Mouse (Mus musculus): ENCODE data around the gene Cenpi. TPM values are rescaled to one million over a fixed set of nuclear protein-coding genes. Genes with fewer than 3 reads are reported as not detected.

The Cenpi gene
- polyA plus RNA-seq, 1 experiment from 2014 or later = 4.3 TPM

GRCm38 (mm10) chrX:134342735-134343134 is 34.9 kb downstream of the Cenpi start:
- H3K27ac ChIP-seq = no peak overlapping the region
- H3K4me1 ChIP-seq (replicated peaks; ENCODE audit: control insufficient read depth, insufficient read depth, low read length) = no peaks in the 10 kb centered on the region
- H3K9me3 ChIP-seq (ENCODE audit: control insufficient read depth, low read length) = no peaks in the 10 kb centered on the region
- 93% methylated on average over 2 of the region's 2 CpGs for WGBS
- no peak overlapping the region for H3K4me2 ChIP-seq (replicated peaks)
- no peaks in the 10 kb centered on the region for H3K27me3 ChIP-seq (ENCODE audit: control insufficient read depth, insufficient read depth, low read length)
- no peak overlapping the region for H3K4me3 ChIP-seq (replicated peaks; ENCODE audit: low read length)
- H3K36me3 ChIP-seq (replicated peaks; ENCODE audit: control insufficient read depth, insufficient read depth) = no peaks in the 10 kb centered on the region
- no peak for DNase-seq (ENCODE audit: low spot score)
- ATAC-seq (ENCODE audit: low FRiP score) = no peak
- H3K9ac ChIP-seq = no peak overlapping the region

GRCm38 (mm10) chrX:134350205-134350604 is 42.3 kb downstream of the Cenpi start:
- 95% methylated on average over 6 of the region's 6 CpGs for WGBS

GRCm38 (mm10) chrX:134353848-134354247 is 46.0 kb downstream of the Cenpi start:
- Histone ChIP-seq H3K4me2 (replicated peaks) (no peak overlapping the region), H3K27ac (no peak overlapping the region), H3K4me3 (replicated peaks; ENCODE audit: low read length) (no peak overlapping the region), H3K9me3 (ENCODE audit: control insufficient read depth, low read length) (no peaks in the 10 kb centered on the region), H3K4me1 (replicated peaks; ENCODE audit: control insufficient read depth, insufficient read depth, low read length) (no peaks in the 10 kb centered on the region), H3K9ac (no peak overlapping the region), H3K27me3 (ENCODE audit: control insufficient read depth, insufficient read depth, low read length) (no peaks in the 10 kb centered on the region; the same call in 1 of the 2 replicates), H3K36me3 (replicated peaks; ENCODE audit: control insufficient read depth, insufficient read depth) (no peaks in the 10 kb centered on the region)
- DNase-seq (ENCODE audit: low spot score) (no peak), ATAC-seq (ENCODE audit: low FRiP score) (no peak)

More at GRCm38 (mm10) chrX:134350205-134350604, 42.3 kb downstream of the Cenpi start:
- ATAC-seq (ENCODE audit: low FRiP score) (no peak), DNase-seq (ENCODE audit: low spot score) (no peak)
- Histone ChIP-seq H3K36me3 (replicated peaks; ENCODE audit: control insufficient read depth, insufficient read depth) (no peaks in the 10 kb centered on the region), H3K9me3 (ENCODE audit: control insufficient read depth, low read length) (no peaks in the 10 kb centered on the region), H3K27me3 (ENCODE audit: control insufficient read depth, insufficient read depth, low read length) (no peaks in the 10 kb centered on the region), H3K4me3 (replicated peaks; ENCODE audit: low read length) (no peak overlapping the region), H3K4me2 (replicated peaks) (no peak overlapping the region), H3K4me1 (replicated peaks; ENCODE audit: control insufficient read depth, insufficient read depth, low read length) (no peaks in the 10 kb centered on the region), H3K27ac (no peak overlapping the region), H3K9ac (no peak overlapping the region)

- Histone ChIP-seq H3K4me1 (replicated peaks; ENCODE audit: control insufficient read depth, insufficient read depth, low read length) (no peaks in the 10 kb centered on the region), H3K36me3 (replicated peaks; ENCODE audit: control insufficient read depth, insufficient read depth) (no peaks in the 10 kb centered on the region), H3K9me3 (ENCODE audit: control insufficient read depth, low read length) (no peaks in the 10 kb centered on the region), H3K27me3 (ENCODE audit: control insufficient read depth, insufficient read depth, low read length) (no peaks in the 10 kb centered on the region; the same call in 1 of the 2 replicates), H3K9ac (no peak overlapping the region), H3K4me2 (replicated peaks) (no peak overlapping the region), H3K4me3 (replicated peaks; ENCODE audit: low read length) (no peak overlapping the region), H3K27ac (no peak overlapping the region)
- DNase-seq (ENCODE audit: low spot score) (no peak), ATAC-seq (ENCODE audit: low FRiP score) (no peak)
- 83% methylated on average over 4 of the region's 4 CpGs for WGBS
These were observed 51.5 kb downstream of the Cenpi start for GRCm38 (mm10) chrX:134359336-134359735.

GRCm38 (mm10) chrX:134362156-134362555 is 54.3 kb downstream of the Cenpi start:
- no peak for ATAC-seq (ENCODE audit: low FRiP score)
- Histone ChIP-seq H3K9ac (no peak overlapping the region), H3K36me3 (replicated peaks; ENCODE audit: control insufficient read depth, insufficient read depth) (no peaks in the 10 kb centered on the region), H3K27ac (no peak overlapping the region), H3K4me2 (replicated peaks) (no peak overlapping the region), H3K4me3 (replicated peaks; ENCODE audit: low read length) (no peak overlapping the region), H3K27me3 (ENCODE audit: control insufficient read depth, insufficient read depth, low read length) (no peaks in the 10 kb centered on the region; the same call in 1 of the 2 replicates), H3K9me3 (ENCODE audit: control insufficient read depth, low read length) (no peaks in the 10 kb centered on the region), H3K4me1 (replicated peaks; ENCODE audit: control insufficient read depth, insufficient read depth, low read length) (no peaks in the 10 kb centered on the region)
- WGBS = 92% methylated on average over 4 of the region's 4 CpGs
- no peak for DNase-seq (ENCODE audit: low spot score)

- DNase-seq (ENCODE audit: low spot score) (no peak), ATAC-seq (ENCODE audit: low FRiP score) (no peak)
- WGBS = 88% methylated on average over 1 of the region's 1 CpGs
- H3K9me3 ChIP-seq (ENCODE audit: control insufficient read depth, low read length) = no peaks in the 10 kb centered on the region
- no peak overlapping the region for H3K4me2 ChIP-seq (replicated peaks)
- no peak overlapping the region for H3K4me3 ChIP-seq (replicated peaks; ENCODE audit: low read length)
- no peak overlapping the region for H3K27ac ChIP-seq
- no peaks in the 10 kb centered on the region for H3K4me1 ChIP-seq (replicated peaks; ENCODE audit: control insufficient read depth, insufficient read depth, low read length)
- no peaks in the 10 kb centered on the region for H3K27me3 ChIP-seq (ENCODE audit: control insufficient read depth, insufficient read depth, low read length)
- no peak overlapping the region for H3K9ac ChIP-seq
- no peaks in the 10 kb centered on the region for H3K36me3 ChIP-seq (replicated peaks; ENCODE audit: control insufficient read depth, insufficient read depth)
These were observed 57.5 kb downstream of the Cenpi start for GRCm38 (mm10) chrX:134365421-134365820.

DNA sequence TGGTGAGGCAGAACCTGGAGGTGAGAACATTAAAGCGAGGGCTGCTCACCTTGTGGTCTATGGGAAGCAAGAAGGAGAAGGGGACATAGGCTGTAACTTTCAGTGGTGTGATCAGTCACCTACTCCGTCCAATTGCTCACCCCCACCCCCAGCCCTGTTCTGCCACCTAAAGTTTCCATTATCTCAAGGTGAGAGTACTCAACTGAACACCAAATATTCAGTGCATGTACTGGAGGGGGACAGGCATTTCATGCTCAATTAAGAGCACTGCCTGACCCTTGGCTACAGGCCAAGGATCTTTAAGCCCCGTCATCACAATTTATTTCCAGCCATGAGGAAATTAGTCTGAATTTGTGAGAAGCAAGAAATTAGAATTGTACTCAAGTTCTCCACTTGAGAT is 58.7 kb downstream of the Cenpi start:
- DNase-seq (ENCODE audit: low spot score) (no peak), ATAC-seq (ENCODE audit: low FRiP score) (no peak)
- Histone ChIP-seq H3K9ac (no peak overlapping the region), H3K27ac (no peak overlapping the region), H3K27me3 (ENCODE audit: control insufficient read depth, insufficient read depth, low read length) (no peaks in the 10 kb centered on the region), H3K9me3 (ENCODE audit: control insufficient read depth, low read length) (no peaks in the 10 kb centered on the region), H3K4me3 (replicated peaks; ENCODE audit: low read length) (no peak overlapping the region), H3K4me2 (replicated peaks) (no peak overlapping the region), H3K4me1 (replicated peaks; ENCODE audit: control insufficient read depth, insufficient read depth, low read length) (no peaks in the 10 kb centered on the region), H3K36me3 (replicated peaks; ENCODE audit: control insufficient read depth, insufficient read depth) (no peaks in the 10 kb centered on the region)
- WGBS = 77% methylated on average over 3 of the region's 3 CpGs

- Histone ChIP-seq H3K4me2 (replicated peaks) (no peak overlapping the region), H3K4me3 (replicated peaks; ENCODE audit: low read length) (no peak overlapping the region), H3K4me1 (replicated peaks; ENCODE audit: control insufficient read depth, insufficient read depth, low read length) (no peaks in the 10 kb centered on the region), H3K36me3 (replicated peaks; ENCODE audit: control insufficient read depth, insufficient read depth) (no peaks in the 10 kb centered on the region), H3K9me3 (ENCODE audit: control insufficient read depth, low read length) (no peaks in the 10 kb centered on the region), H3K27me3 (ENCODE audit: control insufficient read depth, insufficient read depth, low read length) (no peaks in the 10 kb centered on the region), H3K9ac (no peak overlapping the region), H3K27ac (no peak overlapping the region)
- 30% methylated on average over 1 of the region's 2 CpGs for WGBS
- ATAC-seq (ENCODE audit: low FRiP score) (no peak), DNase-seq (ENCODE audit: low spot score) (peak; percentile 37)
These were observed 63.4 kb downstream of the Cenpi start for GRCm38 (mm10) chrX:134371279-134371678.

DNA sequence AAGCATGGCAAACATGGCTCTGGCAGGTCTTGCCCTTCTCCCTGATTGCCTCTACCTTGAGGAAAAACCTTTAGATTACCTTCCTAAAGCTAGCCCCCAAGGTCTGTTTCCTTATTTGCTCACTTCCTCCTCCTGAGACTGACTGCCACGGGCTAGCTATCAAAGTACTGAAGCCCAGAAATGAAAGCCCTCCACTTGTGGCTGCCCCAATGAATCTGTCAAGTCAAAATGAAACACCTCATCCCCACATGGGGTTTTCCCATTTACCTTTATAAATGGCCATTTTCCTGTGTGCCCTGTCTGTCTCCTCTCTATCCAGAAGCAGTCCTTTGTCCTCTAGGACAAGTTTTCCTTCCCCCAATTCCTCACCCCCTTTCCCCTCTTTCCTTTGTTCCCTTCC is 66.3 kb downstream of the Cenpi start:
- Histone ChIP-seq H3K27me3 (ENCODE audit: control insufficient read depth, insufficient read depth, low read length) (no peaks in the 10 kb centered on the region), H3K9me3 (ENCODE audit: control insufficient read depth, low read length) (no peaks in the 10 kb centered on the region), H3K4me2 (replicated peaks) (no peak overlapping the region), H3K4me1 (replicated peaks; ENCODE audit: control insufficient read depth, insufficient read depth, low read length) (no peaks in the 10 kb centered on the region), H3K9ac (no peak overlapping the region), H3K4me3 (replicated peaks; ENCODE audit: low read length) (no peak overlapping the region), H3K27ac (no peak overlapping the region), H3K36me3 (replicated peaks; ENCODE audit: control insufficient read depth, insufficient read depth) (no peaks in the 10 kb centered on the region)
- WGBS = 85% methylated on average over 1 of the region's 1 CpGs
- no peak for DNase-seq (ENCODE audit: low spot score)
- ATAC-seq (ENCODE audit: low FRiP score) = no peak

DNA sequence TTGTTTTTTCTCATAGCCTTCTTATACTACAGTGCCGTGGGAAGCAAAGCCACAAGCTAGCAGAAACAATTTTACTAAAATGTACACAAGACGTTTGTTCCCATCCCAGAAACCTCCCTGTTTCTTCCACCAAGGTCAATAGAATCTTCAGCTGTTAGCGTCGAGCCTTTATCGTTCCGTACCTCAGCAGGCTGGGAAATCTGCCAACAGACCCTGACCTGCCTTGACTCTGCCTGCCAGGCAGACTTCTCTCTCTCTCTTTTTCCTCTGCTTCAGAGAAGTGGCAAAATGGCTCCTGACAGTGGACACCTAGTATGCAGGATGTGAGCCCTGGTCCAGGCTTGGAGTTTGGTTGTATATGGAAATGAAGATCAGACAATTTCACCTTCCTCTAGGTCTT is 77.0 kb downstream of the Cenpi start:
- H3K27me3 ChIP-seq (ENCODE audit: control insufficient read depth, insufficient read depth, low read length) = no peaks in the 10 kb centered on the region
- ATAC-seq (ENCODE audit: low FRiP score) = no peak
- no peak overlapping the region for H3K4me3 ChIP-seq (replicated peaks; ENCODE audit: low read length)
- 76% methylated on average over 6 of the region's 6 CpGs for WGBS
- no peak overlapping the region for H3K9ac ChIP-seq
- no peaks in the 10 kb centered on the region for H3K9me3 ChIP-seq (ENCODE audit: control insufficient read depth, low read length)
- H3K4me1 ChIP-seq (replicated peaks; ENCODE audit: control insufficient read depth, insufficient read depth, low read length) = no peaks in the 10 kb centered on the region
- H3K4me2 ChIP-seq (replicated peaks) = no peak overlapping the region
- DNase-seq (ENCODE audit: low spot score) = no peak
- H3K36me3 ChIP-seq (replicated peaks; ENCODE audit: control insufficient read depth, insufficient read depth) = no peaks in the 10 kb centered on the region
- H3K27ac ChIP-seq = no peak overlapping the region

Measured in hindbrain, embryonic 14.5 days (tissue).